Mouse (Mus musculus): Measurements from ENCODE around the gene Hcfc1r1. TPM values are rescaled to one million over a fixed set of nuclear protein-coding genes. Genes with fewer than 3 reads are reported as not detected.

Hcfc1r1 gene
- 100 to 1,000 TPM; 125 TPM for total RNA-seq (2021)
- long read RNA-seq, experiment 1, transcript Hcfc1r1-201 (3 exons, 946 nt), result major isoform, 51 of 147 reads
- long read RNA-seq, experiment 1, partial matches to known transcripts, result 64 of 147 reads
- long read RNA-seq, experiment 1, other reads (novel, unspliced or antisense), result 31 of 147 reads
- long read RNA-seq, experiment 2, transcript Hcfc1r1-201 (3 exons, 946 nt), result major isoform, 57 of 159 reads
- long read RNA-seq, experiment 2, partial matches to known transcripts, result 74 of 159 reads
- long read RNA-seq, experiment 2, other reads (novel, unspliced or antisense), result 27 of 159 reads

DNA sequence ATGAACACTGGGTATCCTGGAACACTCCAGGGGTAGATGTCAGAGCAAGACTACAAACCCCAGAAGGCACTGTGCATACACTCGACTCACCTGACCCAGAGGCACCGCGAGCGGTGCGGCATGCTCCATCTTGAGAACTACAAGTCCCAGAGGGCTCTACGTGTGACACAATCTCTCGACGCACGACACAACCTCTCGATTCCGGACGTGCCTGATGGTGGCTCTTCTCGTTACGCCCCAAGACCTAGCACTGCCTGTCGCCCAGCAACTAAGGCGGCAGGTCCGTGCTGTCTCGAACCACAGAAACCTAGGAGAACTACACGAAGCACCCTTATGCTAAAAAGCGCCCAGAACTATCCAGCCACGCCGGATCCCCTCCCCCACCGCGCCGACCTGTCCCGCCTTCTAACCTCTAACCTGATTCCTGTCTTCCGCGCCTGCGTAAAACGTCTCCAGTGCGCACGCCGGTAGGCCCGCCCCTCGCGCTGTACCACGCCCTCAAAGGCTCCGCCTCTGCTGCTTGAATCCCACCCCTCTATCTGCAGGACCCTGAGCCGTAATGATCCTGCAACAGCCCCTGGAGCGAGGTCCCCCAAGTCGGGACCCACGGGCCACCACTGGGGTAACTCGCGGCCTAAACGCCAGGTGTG is at the start of gene Hcfc1r1, which contains the start of gene Thoc6:
Gene Hcfc1r1, plus strand, starts transcription at position 173 of the 650 bp plus-strand sequence.
Gene Thoc6, minus strand, starts transcription at position 459 of the 650 bp plus-strand sequence.
- DNase-seq, result peak; percentile 87 to 91
- intact Hi-C loops (cut with DNase I), result no loop called here

DNA sequence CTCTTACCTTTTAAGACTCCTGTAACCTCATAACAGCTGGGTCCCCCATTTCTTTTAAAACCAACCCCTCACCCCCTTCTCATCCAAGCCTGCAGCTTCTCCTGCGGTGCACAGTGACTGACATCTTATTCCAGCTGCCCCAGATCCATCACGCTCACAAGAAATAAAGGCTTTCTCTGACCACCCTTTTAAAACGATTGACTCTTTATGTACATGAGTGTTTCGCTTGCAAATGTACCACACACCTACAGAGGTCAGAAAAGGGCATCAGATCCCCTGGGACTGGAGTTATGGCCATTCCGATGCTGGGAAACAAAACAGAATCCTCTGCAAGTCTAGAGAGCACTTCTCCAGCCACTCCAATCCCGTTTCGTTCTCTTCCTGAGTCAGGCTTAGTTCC is 45.6 kb upstream of the Hcfc1r1 start:
- intact Hi-C loops (cut with DNase I), result no loop called here
- DNase-seq, result no peak

DNA sequence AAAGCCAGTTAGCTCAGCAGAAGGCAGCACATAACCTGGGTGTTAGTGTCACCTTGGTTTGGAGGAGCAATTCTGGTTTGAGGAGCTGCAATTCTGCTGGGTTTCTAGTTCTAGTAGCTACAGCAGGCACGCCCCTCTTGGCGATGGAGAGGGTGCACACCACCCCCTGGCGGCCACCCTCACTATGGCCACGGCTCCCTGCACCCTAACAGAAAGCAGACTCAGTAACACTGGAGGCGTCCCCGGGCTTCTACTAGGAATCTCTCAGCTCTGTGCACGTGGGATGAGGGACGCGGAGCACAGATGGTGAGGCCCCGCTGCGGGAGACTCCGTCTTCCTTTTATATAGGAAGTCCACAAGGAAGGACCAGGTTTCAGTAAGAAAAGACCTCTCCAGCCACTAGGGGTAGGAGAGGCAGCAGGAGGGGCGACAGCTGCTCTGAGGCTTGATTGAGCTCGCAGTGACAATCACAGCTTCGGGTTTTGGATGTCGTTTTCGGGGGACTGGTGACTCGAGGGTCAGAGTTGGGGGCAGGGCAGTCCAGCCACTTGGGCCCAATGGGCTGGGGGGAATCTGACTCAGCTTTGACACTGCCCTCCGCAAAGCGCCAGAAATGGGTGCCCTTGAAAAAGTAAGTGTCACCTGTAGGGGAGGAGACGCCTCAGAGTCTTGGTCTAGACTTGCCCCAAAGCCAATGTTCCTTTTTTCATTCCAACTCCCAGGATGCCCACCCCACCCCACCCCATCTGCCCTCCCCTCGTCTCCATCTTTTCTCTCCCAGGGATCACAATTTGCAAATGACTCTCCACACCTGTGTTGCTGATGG is 43.0 kb upstream of the Hcfc1r1 start:
- peak; percentile 66 to 74 for DNase-seq
- intact Hi-C loops (cut with DNase I), result loop anchor here (5.0 kb wide), 1 partner anchor 58 kb away; no protein-coding TSS in a partner anchor

DNA sequence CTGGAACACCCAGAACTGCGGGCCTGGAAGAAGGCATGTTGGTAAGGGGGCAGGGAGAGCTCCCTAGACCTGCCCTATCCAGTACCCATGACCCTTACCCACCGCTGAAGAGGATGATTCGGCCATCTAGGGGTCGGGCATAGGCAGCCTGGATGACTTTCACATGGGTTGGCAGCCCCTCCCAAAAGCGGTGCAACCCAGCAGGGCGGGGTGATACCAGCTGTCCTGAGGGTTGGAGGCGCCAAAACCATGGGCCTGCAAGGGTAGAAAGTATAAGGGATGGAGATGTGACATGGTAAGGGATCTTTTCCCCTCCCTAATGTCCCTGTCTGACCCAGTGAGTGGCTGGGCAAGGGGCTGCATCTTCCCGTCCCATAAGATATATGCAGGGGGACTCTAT is 42.2 kb upstream of the Hcfc1r1 start:
- intact Hi-C loops (cut with DNase I), result loop anchor here (5.0 kb wide), 1 partner anchor 59 kb away; no protein-coding TSS in a partner anchor
- DNase-seq, result no peak

- no peak for DNase-seq
- intact Hi-C loops (cut with DNase I), result no loop called here
These were observed 28.5 kb upstream of the Hcfc1r1 start, which contains the start of gene Mmp25 for GRCm38 (mm10) chr17:23644613-23645495. Mmp25 (minus strand) TSS chr17:23645277.

DNA sequence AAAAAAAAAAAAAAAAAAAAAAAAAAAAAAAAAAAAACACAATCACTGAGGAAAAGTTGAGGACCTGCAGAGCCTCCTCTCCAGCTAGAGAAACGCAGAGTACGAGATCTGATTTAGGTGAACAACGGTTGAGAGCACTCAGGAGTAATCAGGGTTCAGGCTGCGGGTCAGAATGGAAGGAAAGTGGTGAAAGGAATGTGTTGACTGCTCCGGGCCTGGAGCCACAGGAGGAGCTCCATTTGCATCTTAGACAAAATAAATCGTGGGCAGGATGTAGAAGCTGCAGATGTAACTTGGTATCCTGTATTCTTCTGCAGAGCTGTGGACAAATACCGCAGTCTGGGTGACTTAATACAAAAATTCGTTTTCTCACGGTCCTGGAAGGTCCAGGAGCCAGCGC is 27.5 kb upstream of the Hcfc1r1 start:
- intact Hi-C loops (cut with DNase I), result no loop called here
- DNase-seq, result no peak

- DNase-seq, result no peak
- intact Hi-C loops (cut with DNase I), result no loop called here
These were observed 22.0 kb upstream of the Hcfc1r1 start for GRCm38 (mm10) chr17:23651363-23651762.

DNA sequence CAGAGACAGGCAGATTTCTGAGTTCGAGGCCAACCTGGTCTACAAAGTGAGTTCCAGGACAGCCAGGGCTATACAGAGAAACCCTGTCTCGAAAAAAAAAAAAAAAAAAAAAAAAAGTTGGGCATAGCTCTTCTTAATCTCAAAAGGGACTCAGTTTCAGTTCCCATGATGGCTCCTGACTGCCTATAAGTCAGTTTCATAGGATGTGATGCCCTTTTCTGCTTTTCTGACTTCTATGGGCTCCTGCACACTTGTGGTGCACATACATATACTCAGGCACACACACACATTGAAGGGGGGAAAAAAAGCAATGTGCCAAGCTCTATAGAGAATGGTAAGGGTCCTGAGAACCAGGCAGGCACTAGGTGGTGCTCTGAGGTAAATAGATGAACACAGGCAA is 20.1 kb upstream of the Hcfc1r1 start:
- intact Hi-C loops (cut with DNase I), result no loop called here
- no peak for DNase-seq

DNA sequence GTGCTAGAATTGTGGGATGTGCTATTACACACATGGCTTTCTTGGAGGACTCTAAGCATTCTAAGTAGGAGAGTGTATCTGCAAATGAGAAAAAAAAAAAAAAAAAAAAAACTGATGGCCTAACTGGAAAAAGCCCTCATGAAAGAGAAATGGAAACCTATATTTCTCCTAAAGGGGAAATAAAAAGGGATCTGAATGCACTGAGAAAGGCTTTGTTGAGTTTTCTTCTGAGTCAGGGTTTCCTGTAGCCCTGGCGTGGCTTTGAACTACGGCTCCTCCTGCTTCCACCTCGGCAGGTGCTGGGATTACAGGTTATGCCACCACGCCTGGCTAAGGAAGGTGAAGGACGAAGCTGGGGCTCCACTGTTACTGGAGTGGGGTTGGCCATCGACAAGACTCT is 19.4 kb upstream of the Hcfc1r1 start:
- DNase-seq, result no peak
- intact Hi-C loops (cut with DNase I), result no loop called here

GRCm38 (mm10) chr17:23654410-23654809 is 19.0 kb upstream of the Hcfc1r1 start:
- intact Hi-C loops (cut with DNase I), result no loop called here
- no peak for DNase-seq

DNA sequence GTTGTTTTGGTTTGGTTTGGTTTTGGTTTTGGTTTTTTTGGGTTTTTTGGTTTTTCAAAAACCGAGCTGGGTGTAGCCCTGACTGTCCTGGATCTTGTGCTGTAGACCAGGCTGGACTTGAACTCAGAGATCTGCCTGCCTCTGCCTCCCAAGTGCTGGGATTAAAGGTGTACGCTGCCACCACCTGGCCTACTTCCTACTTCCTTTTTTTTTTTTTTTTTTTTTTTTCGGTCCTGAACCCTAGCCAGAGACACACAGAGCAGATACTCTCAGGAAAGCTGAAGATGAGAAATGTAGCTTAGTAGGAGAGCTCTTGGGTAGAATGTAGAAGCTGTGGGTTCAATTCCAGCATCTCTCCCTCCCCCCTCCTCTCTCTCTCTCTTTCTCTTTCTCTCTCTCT is 14.9 kb upstream of the Hcfc1r1 start:
- intact Hi-C loops (cut with DNase I), result no loop called here

DNA sequence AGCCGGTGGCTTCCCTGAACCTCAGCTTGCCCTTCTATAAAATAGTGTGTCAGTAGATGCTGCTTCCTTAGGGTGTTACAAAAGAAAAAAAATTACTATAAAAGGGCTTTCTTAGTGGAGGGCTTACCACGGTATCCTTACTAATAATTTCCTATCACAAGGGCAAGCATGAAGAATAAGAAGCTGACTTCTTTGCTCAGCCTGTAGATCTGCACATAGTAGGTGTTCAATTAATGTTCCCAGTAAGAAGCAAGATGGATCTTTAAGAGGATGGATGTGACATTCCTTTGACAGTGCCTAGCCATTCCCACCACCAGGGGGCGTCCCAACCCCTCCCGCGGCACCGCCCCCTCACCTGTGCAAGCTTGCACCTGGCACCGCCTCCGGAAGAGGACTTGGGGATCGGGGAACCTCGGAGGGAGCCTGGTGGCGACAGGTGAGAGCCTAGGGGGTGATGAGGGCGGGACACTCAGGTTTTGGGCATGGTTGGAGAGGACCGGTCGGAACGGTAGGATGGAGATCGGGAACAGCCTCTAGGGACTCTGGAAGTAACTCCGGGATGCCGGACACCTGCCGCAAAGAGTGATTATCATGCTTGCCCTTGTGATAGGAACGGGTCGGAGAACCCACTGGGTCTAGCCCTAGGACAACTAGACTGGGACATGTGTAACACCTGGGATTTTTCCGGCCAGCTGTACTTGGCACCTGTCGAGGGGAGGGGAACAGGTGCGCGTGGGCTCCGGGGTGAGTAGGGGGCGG is 13.1 kb upstream of the Hcfc1r1 start, which contains the start of gene Bicdl2:
Gene Bicdl2, plus strand, starts transcription at position 390 of the 759 bp plus-strand sequence.
- no peak for DNase-seq
- intact Hi-C loops (cut with DNase I), result loop anchor here (2.0 kb wide), 1 partner anchor 47 kb away; no protein-coding TSS in a partner anchor

More for the DNA sequence above, 14.9 kb upstream of the Hcfc1r1 start:
- DNase-seq, result no peak

GRCm38 (mm10) chr17:23660876-23661200 is 12.6 kb upstream of the Hcfc1r1 start:
- intact Hi-C loops (cut with DNase I), result loop anchor here (2.0 kb wide), 1 partner anchor 46 kb away; no protein-coding TSS in a partner anchor
- DNase-seq, result no peak

- intact Hi-C loops (cut with DNase I), result loop anchor here (2.0 kb wide), 1 partner anchor 45 kb away; no protein-coding TSS in a partner anchor
- no peak for DNase-seq
These were observed 11.9 kb upstream of the Hcfc1r1 start for GRCm38 (mm10) chr17:23661526-23661925.

DNA sequence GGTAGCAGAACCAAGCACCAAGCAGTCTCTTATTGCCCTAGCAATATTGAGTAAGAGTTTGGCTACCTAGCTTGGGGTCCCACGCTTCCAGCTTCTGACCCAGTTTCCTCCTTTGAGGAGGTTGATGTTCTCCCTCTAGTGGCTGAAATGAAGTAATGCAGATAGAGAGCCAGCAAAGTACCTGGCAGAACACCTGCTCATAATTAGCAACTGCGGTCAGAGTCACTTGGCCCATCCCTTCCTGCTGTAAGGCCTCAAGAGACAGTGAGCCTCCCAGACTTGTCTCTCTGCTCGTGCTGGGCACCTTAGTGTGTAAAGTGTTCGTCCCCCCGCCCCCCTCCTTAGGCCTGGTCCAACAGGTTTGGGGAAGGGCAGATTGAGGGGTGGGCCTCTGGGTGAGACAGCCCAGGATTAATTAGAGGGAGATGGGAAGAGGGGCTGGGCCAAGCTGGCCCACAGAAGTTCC is 8.8 kb upstream of the Hcfc1r1 start:
- DNase-seq, result no peak
- intact Hi-C loops (cut with DNase I), result no loop called here

- intact Hi-C loops (cut with DNase I), result no loop called here
These were observed 7.9 kb upstream of the Hcfc1r1 start for GRCm38 (mm10) chr17:23665511-23665910.

GRCm38 (mm10) chr17:23670516-23671074 is 2.8 kb upstream of the Hcfc1r1 start:
- intact Hi-C loops (cut with DNase I), result no loop called here

More at GRCm38 (mm10) chr17:23665511-23665910, 7.9 kb upstream of the Hcfc1r1 start:
- no peak for DNase-seq

DNA sequence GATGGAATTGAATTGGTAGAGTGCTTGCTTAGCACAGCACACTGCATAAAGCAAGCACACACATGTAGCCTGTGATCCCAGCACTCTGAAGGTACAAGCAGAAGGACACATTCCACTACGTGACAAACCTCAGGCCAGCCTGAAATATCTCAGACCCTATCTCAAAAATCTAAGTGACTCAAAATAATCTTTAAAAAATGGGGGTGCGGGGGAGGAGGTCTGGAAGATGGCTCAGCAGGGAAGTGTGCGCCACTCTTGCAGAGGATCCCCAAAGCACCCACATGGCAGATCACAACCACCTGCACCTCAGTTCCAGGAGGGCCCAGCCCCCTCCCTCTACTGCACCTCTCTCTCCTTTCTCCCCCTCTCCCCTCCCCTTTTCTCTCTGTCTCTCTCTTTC is 1.9 kb upstream of the Hcfc1r1 start:
- intact Hi-C loops (cut with DNase I), result no loop called here

More at GRCm38 (mm10) chr17:23670516-23671074, 2.8 kb upstream of the Hcfc1r1 start:
- DNase-seq, result no peak

More for the DNA sequence above, 1.9 kb upstream of the Hcfc1r1 start:
- no peak for DNase-seq
